ENCODE assay signal across 23 mouse cellular contexts in the genomic region with DNA sequence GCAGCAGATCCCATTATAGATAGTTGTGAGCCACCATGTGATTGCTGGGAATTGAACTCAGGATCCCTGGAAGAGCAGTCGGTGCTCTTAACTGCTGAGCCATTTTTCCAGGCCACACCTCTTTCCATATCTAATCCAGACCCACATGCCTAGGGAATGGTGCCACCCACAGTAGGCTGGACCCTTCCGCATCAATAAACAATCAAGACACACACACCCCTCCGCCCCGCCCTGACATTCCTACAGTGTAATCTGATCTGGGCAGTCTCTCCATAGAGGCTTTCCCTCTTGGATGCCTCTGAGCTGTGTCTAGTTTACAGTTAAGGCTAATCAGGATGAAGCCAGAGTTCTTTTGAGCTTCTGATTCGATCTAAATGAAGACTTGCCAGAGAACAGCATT.
"Had no signal": no experiment of that assay in that cellular context is flagged by ENCODE, and none has a peak within 500 bp of the region (broad histone marks: within the 10 kb centered on the region; RNA-seq: fewer than 3 reads in every experiment).

No protein-coding gene starts in this region.

- DNase-seq: kidney, adult 9 months; kidney, postnatal 14 days; layer of hippocampus, adult 9-11 months; liver; lung, adult 18-20 months; lung, postnatal 10 days; lung, postnatal 36 days; right cerebral cortex, postnatal 4 days; thymus, adult 2 months; thymus, postnatal 14 days; thymus, postnatal 4 days had no signal

- H3K27ac ChIP-seq: limb, embryonic 10.5 days; limb, embryonic 13.5 days; liver, embryonic 12.5 days; liver, embryonic 15.5 days; lung, embryonic 15.5 days; midbrain, embryonic 10.5 days; midbrain, embryonic 13.5 days; neural tube, embryonic 13.5 days; stomach, postnatal 0 days had no signal

- ATAC-seq: liver, embryonic 12.5 days; midbrain, embryonic 13.5 days; midbrain, embryonic 16.5 days had no signal

- H3K9ac ChIP-seq: limb, embryonic 13.5 days; liver, embryonic 12.5 days; liver, embryonic 15.5 days; lung, embryonic 15.5 days; midbrain, embryonic 13.5 days; neural tube, embryonic 13.5 days had no signal

- H3K9me3 ChIP-seq: limb, embryonic 10.5 days; liver, embryonic 15.5 days; lung, embryonic 15.5 days; midbrain, embryonic 10.5 days; neural tube, embryonic 13.5 days had no signal

- H3K36me3 ChIP-seq: limb, embryonic 10.5 days; limb, embryonic 13.5 days; liver, embryonic 12.5 days; liver, embryonic 15.5 days; lung, embryonic 15.5 days; midbrain, embryonic 10.5 days; midbrain, embryonic 13.5 days; neural tube, embryonic 13.5 days had no signal

- H3K4me3 ChIP-seq: limb, embryonic 10.5 days; limb, embryonic 13.5 days; liver, embryonic 12.5 days; liver, embryonic 15.5 days; lung, embryonic 15.5 days; megakaryocyte, embryonic 14.5 days; midbrain, embryonic 10.5 days; midbrain, embryonic 13.5 days; myocyte; neural tube, embryonic 13.5 days had no signal

- H3K4me2 ChIP-seq: limb, embryonic 13.5 days; liver, embryonic 12.5 days; liver, embryonic 15.5 days; lung, embryonic 15.5 days; midbrain, embryonic 13.5 days; neural tube, embryonic 13.5 days had no signal

- H3K27me3 ChIP-seq: liver, embryonic 12.5 days; liver, embryonic 15.5 days; lung, embryonic 15.5 days; megakaryocyte, embryonic 14.5 days; neural tube, embryonic 13.5 days had no signal

- H3K4me1 ChIP-seq: liver, embryonic 12.5 days; liver, embryonic 15.5 days; lung, embryonic 15.5 days; megakaryocyte, embryonic 14.5 days had no signal
